Mouse (Mus musculus) heart, embryonic 16.5 days (tissue): ENCODE data around the gene Naaladl2. TPM values are rescaled to one million over a fixed set of nuclear protein-coding genes. Genes with fewer than 3 reads are reported as not detected.

Experiments used
- ATAC-seq: fragments of 200-750 bp; cut with Nextera tagmentation; replicated peaks from 2 replicates; pipeline ENCODE4 v1.8.0; 2017; ENCODE audit warnings: moderate number of reproducible peaks; ENCODE audit not compliant: insufficient read depth, low FRiP score; ENCODE audit errors: extremely low read depth
- H3K27ac ChIP-seq: fragments of 300-500 bp; sonication (generic); 2 replicates; pipeline ENCODE4 v1.5.1; 2014; ENCODE audit warnings: mild to moderate bottlenecking, low read length, control low read depth, moderate library complexity
- H3K27me3 ChIP-seq: fragments of 300-500 bp; sonication (generic); 2 replicates; pipeline ENCODE4 v1.6.1; 2014; ENCODE audit warnings: low read length, mixed read lengths; ENCODE audit not compliant: control insufficient read depth, insufficient read depth
- H3K36me3 ChIP-seq: fragments of 300-500 bp; sonication (generic); 2 replicates; pipeline ENCODE4 v1.6.1; 2014; ENCODE audit not compliant: control insufficient read depth, insufficient read depth
- H3K4me1 ChIP-seq: fragments of 300-500 bp; sonication (generic); 2 replicates; pipeline ENCODE4 v1.6.1; 2014; ENCODE audit warnings: low read length, mixed read lengths; ENCODE audit not compliant: control insufficient read depth, insufficient read depth
- H3K4me2 ChIP-seq: fragments of 300-500 bp; sonication (generic); 2 replicates; pipeline ENCODE4 v1.6.1; 2014; ENCODE audit warnings: low read depth, mild to moderate bottlenecking, control low read depth, low read length
- H3K4me3 ChIP-seq: fragments of 300-500 bp; sonication (generic); 2 replicates; pipeline ENCODE4 v1.5.1; 2014; ENCODE audit warnings: mild to moderate bottlenecking, control low read depth, low read length
- H3K9ac ChIP-seq: fragments of 300-500 bp; sonication (generic); 2 replicates; pipeline ENCODE4 v1.6.1; 2014; ENCODE audit warnings: low read length, control low read depth
- H3K9me3 ChIP-seq: fragments of 300-500 bp; sonication (generic); replicated peaks from 2 replicates; pipeline ENCODE4 v1.6.1; 2016; ENCODE audit warnings: low read length; ENCODE audit not compliant: control insufficient read depth
- WGBS: fragments of 180-500 bp; shearing (Covaris S2); extraction: QIAGEN DNeasy Blood & Tissue Kit; methylation state at CpG from one replicate; pipeline ENCODE4 v1.1.7; 2014; 5-methylcytosine and 5-hydroxymethylcytosine counted together
- polyA plus RNA-seq: library from polyadenylated mRNA; unstranded; fragments of >200 nt; fragmentation: Nextera tagmentation; extraction: Ambion mirVana; gene quantifications from 2 replicates; pipeline ENCODE4 v1.2.1, GENCODE M21; 2015

Naaladl2 gene
- polyA plus RNA-seq, 1 experiment from 2014 or later = 2.5 TPM

DNA sequence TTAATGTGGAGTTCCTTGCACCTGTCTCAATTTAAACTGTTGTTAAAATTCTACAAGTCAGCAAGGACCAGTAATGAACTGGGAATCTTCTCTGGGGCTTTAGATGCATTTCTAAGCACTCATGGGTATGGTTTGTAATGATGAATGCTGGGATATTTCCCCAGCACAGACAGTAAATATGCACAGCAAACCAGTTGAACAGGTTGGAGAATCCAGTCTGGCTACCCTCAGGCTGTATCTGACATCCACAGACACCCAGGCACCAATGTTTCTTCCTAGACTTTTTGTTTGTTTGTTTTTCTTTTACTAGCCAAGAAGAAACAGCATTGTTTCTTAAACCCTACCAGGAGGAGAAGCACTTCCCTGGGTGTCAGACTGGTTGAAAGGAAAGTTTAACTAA lies 365.6 kb downstream of the Naaladl2 start:
- Histone ChIP-seq H3K4me2 (no peak overlapping the region), H3K27ac (no peak overlapping the region), H3K4me3 (no peak overlapping the region), H3K9me3 (no peaks in the 10 kb centered on the region), H3K4me1 (peaks cover 3% of the 10 kb centered on the region; the same call in 1 of the 2 replicates), H3K27me3 (no peaks in the 10 kb centered on the region), H3K36me3 (no peaks in the 10 kb centered on the region), H3K9ac (no peak overlapping the region)
- ATAC-seq = no peak

DNA sequence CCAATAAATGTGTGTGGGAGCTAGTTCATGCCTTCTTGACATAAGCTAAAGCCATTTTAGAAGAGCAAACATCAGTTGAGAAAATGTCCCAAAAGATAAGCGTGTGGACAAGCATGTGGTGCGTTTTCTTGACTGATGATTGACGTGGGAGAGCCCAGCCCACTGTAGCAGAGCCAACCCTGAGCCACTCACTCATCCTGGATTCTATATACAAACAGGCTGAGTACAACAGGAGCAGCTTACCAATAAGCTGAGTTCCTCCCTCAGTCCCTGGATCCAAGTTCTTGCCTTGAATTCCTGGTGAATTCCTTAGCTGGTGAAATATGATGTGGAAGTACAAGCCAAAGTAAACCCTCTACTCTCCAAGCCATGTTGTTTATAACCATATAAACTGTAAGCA lies 395.0 kb downstream of the Naaladl2 start:
- ATAC-seq = no peak
- H3K9me3 ChIP-seq = no peaks in the 10 kb centered on the region
- H3K27ac ChIP-seq = no peak overlapping the region
- H3K4me1 ChIP-seq = no peaks in the 10 kb centered on the region
- no peak overlapping the region for H3K4me3 ChIP-seq
- H3K9ac ChIP-seq = no peak overlapping the region
- H3K4me2 ChIP-seq = no peak overlapping the region
- H3K27me3 ChIP-seq = no peaks in the 10 kb centered on the region
- WGBS = 49% methylated on average over 3 of the region's 3 CpGs
- no peaks in the 10 kb centered on the region for H3K36me3 ChIP-seq

DNA sequence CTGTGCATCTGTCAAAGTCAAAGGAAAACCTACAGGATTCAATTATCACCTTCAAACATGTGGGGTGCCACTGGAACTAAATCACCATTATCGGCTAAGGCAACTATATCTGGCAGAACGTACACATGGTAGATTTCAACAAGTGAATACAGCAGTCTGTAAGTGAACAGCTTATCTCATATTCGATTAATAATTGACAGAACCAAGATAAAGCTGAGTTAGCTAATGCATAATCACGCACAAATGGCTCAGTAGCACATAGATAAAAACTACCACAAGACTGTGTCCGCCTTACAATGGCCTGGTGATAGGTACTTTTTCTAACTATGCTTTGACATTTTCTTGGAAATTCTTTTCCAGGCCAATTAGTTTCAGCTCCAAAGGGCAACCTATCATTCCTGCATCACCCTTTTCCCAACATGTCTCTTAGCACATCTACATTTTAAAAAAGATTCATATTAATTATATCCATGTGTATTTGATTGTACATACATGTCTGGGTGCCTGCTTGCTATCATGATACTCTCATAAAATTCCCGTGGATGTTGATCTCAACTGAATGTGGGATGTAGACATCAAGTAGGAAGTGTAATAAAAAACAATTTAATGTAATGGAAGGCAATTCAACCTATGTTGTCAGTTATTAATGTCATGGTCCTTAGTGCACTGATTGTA lies 396.7 kb downstream of the Naaladl2 start:
- Histone ChIP-seq H3K4me2 (no peak overlapping the region), H3K4me1 (no peaks in the 10 kb centered on the region), H3K36me3 (no peaks in the 10 kb centered on the region), H3K27me3 (no peaks in the 10 kb centered on the region), H3K9me3 (no peaks in the 10 kb centered on the region), H3K4me3 (no peak overlapping the region), H3K9ac (no peak overlapping the region), H3K27ac (no peak overlapping the region)
- no peak for ATAC-seq
- 62% methylated on average over 6 of the region's 6 CpGs for WGBS

DNA sequence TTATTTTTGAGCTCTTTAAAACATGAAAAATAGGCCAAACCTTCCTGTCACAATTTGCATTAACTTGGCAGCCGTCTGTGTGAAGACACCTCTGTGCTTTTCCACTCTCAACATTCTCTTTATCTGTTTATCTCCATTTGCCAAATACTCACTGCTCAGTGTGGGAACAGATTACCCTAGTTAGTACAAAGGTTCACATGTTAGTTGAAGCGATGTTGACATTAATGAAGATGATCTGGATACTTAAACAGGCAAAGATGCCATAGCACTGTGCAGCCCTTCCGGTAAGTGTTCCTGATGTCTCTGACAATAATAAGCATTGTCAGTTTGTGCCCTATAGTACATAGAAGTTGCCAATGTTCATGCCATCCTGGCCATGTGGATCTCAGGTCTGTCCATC lies 400.1 kb downstream of the Naaladl2 start:
- Histone ChIP-seq H3K36me3 (no peaks in the 10 kb centered on the region), H3K27me3 (no peaks in the 10 kb centered on the region), H3K9ac (no peak overlapping the region), H3K27ac (no peak overlapping the region), H3K4me3 (no peak overlapping the region), H3K4me2 (no peak overlapping the region), H3K9me3 (no peaks in the 10 kb centered on the region), H3K4me1 (no peaks in the 10 kb centered on the region)
- WGBS = 67% methylated on average over 3 of the region's 3 CpGs
- ATAC-seq = no peak

DNA sequence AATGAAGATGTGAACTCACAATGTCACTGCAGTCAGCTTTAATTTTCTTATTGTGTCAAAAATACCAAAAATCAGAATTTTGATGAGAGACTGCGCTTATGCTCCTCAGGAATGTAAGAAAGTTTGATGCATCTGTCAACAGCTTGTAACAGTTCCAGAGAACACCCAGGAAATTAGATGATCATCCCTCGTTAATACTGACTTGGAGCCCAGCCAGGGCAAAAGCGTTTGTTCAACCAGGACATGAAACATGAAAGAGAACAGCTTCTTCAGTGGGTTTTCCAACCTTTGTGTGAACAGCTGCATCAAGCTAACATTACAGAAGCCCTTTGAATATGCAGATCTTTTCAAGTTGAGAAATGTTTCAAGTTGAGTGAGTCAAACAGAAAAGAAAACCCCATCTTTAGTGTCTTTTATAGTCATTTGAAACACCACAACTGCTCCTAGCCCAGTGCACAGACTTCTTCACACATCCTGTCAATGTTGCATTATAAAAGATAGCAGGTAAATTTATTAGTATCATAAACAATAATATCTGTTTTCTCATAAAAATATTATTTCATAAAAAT lies 424.8 kb downstream of the Naaladl2 start:
- H3K4me2 ChIP-seq = no peak overlapping the region
- 48% methylated on average over 3 of the region's 3 CpGs for WGBS
- no peaks in the 10 kb centered on the region for H3K4me1 ChIP-seq
- H3K27ac ChIP-seq = no peak overlapping the region
- H3K4me3 ChIP-seq = no peak overlapping the region
- H3K27me3 ChIP-seq = no peaks in the 10 kb centered on the region
- no peaks in the 10 kb centered on the region for H3K36me3 ChIP-seq
- no peak for ATAC-seq
- H3K9me3 ChIP-seq = no peaks in the 10 kb centered on the region
- no peak overlapping the region for H3K9ac ChIP-seq

DNA sequence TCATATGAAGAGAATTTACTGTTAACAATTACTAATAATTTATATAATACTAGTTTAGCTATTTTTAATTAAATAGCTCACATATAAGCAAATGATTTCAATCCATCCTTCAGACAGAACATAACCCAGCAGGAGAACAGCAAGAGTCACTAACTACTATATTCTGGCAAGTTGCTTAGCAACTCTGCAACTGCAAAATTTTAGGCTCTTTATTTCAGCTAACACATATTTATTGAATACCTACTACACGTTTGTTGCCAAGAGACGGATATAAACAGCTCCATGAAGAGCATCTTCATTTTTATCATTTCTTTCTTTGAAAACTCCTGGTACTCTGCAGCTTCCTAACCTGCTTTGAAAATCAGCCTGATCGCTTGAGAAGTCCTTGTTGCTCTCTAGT lies 429.3 kb downstream of the Naaladl2 start:
- no peaks in the 10 kb centered on the region for H3K36me3 ChIP-seq
- H3K9ac ChIP-seq = no peak overlapping the region
- H3K9me3 ChIP-seq = no peaks in the 10 kb centered on the region
- H3K27ac ChIP-seq = no peak overlapping the region
- no peak for ATAC-seq
- no peaks in the 10 kb centered on the region for H3K4me1 ChIP-seq
- no peak overlapping the region for H3K4me2 ChIP-seq
- no peak overlapping the region for H3K4me3 ChIP-seq
- no peaks in the 10 kb centered on the region for H3K27me3 ChIP-seq
- 80% methylated on average over 3 of the region's 3 CpGs for WGBS

DNA sequence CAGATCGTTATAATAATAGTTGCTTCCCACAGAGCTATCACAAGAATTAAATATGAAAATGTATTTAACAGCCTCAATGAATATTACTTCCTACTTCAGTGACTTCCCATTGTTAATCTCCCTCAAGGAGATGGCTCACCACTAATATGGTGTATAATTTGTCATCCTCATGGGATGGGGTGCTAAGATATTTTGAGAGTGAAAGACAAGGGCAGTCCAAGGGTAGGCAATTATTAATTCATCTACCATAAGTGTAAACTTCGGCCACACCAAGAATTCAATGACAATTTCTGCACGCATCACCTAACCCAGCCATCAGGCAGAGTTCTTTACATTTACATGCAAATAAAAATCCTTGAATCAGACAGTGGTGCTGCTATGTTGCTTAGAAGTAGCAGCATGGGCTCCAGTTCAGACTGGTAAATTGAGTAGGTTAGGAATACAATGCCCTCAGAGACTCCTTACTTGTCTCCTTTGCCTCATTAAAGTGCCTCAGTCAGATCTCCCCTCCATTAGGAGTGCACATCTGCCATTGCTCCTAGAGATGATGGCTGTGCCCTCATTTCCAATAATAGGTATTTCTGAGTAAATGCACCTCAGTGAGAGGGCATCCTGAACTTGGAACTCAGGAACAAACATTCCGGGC lies 438.2 kb downstream of the Naaladl2 start:
- Histone ChIP-seq H3K4me1 (no peaks in the 10 kb centered on the region), H3K4me3 (no peak overlapping the region), H3K36me3 (no peaks in the 10 kb centered on the region), H3K27ac (no peak overlapping the region), H3K27me3 (no peaks in the 10 kb centered on the region), H3K9ac (no peak overlapping the region), H3K4me2 (no peak overlapping the region), H3K9me3 (no peaks in the 10 kb centered on the region)
- 77% methylated on average over 4 of the region's 4 CpGs for WGBS
- no peak for ATAC-seq

DNA sequence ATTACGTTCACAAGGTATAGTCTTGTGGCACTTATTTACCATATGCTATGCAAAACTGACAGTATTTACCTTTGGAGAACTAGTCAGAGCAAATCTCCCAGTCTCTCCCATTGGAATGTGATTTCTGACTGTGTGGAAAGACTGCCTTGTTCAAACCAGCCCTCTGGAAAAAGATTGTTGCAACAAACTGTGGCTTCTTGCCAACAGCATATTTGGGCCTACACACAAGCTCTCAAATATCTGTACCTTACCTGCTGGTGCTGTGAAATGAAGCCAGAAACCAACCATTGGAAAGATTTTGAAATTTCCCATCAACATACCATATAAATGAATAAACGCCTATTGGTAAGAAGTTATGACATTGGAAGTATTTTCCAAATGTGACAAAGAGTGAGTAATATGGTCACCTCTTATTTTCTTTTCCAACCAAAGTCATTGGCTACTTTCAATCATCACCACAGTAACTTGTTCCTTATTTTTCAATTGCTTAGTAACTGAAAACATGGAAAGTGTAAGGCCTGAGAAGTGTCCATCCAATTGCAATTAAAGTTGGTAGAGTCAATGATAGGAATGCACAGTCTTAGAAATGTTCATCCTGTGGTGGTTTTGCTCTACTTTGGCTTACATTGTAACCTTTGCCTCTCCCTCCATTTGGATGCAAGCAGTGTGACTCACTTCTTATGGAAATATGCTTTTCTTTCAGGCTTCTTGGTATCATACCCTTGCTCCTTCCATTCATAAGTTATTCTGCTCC lies 453.7 kb downstream of the Naaladl2 start:
- H3K4me2 ChIP-seq = no peak overlapping the region
- no peaks in the 10 kb centered on the region for H3K27me3 ChIP-seq
- H3K27ac ChIP-seq = no peak overlapping the region
- H3K9me3 ChIP-seq = no peaks in the 10 kb centered on the region
- no peak overlapping the region for H3K9ac ChIP-seq
- 73% methylated on average over 2 of the region's 2 CpGs for WGBS
- H3K4me1 ChIP-seq = no peaks in the 10 kb centered on the region
- no peaks in the 10 kb centered on the region for H3K36me3 ChIP-seq
- no peak for ATAC-seq
- no peak overlapping the region for H3K4me3 ChIP-seq

DNA sequence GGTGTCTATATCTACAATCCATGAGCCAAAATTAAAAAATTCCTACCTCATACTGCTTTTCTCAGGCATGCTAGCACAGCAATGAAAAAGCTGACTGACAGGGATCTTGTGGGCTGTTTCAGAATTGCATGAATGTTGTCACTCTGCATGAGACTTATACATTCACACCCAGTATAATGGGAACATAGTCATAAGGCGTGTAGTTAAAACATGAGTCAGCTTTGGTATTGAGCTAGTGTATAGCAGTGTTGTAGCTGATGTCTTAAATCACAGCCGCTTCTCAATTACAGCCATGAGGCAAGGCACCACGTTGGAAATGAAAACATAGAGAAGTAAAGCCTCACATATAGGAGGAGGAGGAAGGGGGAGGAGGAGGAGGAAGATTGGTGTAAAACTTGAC lies 473.6 kb downstream of the Naaladl2 start:
- Histone ChIP-seq H3K9me3 (no peaks in the 10 kb centered on the region), H3K27ac (no peak overlapping the region), H3K27me3 (no peaks in the 10 kb centered on the region), H3K9ac (no peak overlapping the region), H3K4me2 (no peak overlapping the region), H3K4me1 (no peaks in the 10 kb centered on the region), H3K36me3 (no peaks in the 10 kb centered on the region), H3K4me3 (no peak overlapping the region)
- WGBS = 71% methylated on average over 3 of the region's 3 CpGs
- no peak for ATAC-seq
